Mouse (Mus musculus) forebrain, embryonic 11.5 days (tissue): ENCODE measurements at regions not wholly inside any gene's neighbourhood (a gene's known extent, or its start where the extent isn't known, plus 50 kb on each side); places are given as distances from the start of the nearest gene placed in this dataset.

ENCODE experiments used
- ATAC-seq: fragments of 200-750 bp; cut with Nextera tagmentation; replicated peaks from 2 replicates; pipeline ENCODE4 v1.8.0; 2017; ENCODE audit warnings: moderate TSS enrichment; ENCODE audit not compliant: low FRiP score
- DNase-seq: peaks from one replicate; pipeline ENCODE4 v3.0.0-alpha.2; 2017; ENCODE audit warnings: low spot score
- H3K27ac ChIP-seq: fragments of 300-500 bp; sonication (generic); 2 replicates; pipeline ENCODE4 v1.5.1; 2014; ENCODE audit warnings: low read depth, low read length
- H3K27me3 ChIP-seq: fragments of 300-500 bp; sonication (generic); 2 replicates; pipeline ENCODE4 v1.6.1; 2014; ENCODE audit warnings: mild to moderate bottlenecking, low read length, mixed read lengths; ENCODE audit not compliant: control insufficient read depth, insufficient read depth
- H3K36me3 ChIP-seq: fragments of 300-500 bp; sonication (generic); 2 replicates; pipeline ENCODE4 v1.6.1; 2014; ENCODE audit warnings: mild to moderate bottlenecking, low read length, moderate library complexity, mixed read lengths; ENCODE audit not compliant: control insufficient read depth, insufficient read depth
- H3K4me1 ChIP-seq: fragments of 300-500 bp; sonication (generic); replicated peaks from 2 replicates; pipeline ENCODE4 v1.6.1; 2014; ENCODE audit warnings: low read length, mixed read lengths; ENCODE audit not compliant: control insufficient read depth, insufficient read depth
- H3K4me2 ChIP-seq: fragments of 300-500 bp; sonication (generic); 2 replicates; pipeline ENCODE4 v1.6.1; 2014; ENCODE audit warnings: low read depth, mild to moderate bottlenecking, low read length, moderate library complexity, mixed read lengths; ENCODE audit not compliant: severe bottlenecking
- H3K4me3 ChIP-seq: fragments of 300-500 bp; sonication (generic); 2 replicates; pipeline ENCODE4 v1.5.1; 2014; ENCODE audit warnings: low read depth, low read length
- H3K9ac ChIP-seq: fragments of 300-500 bp; sonication (generic); 2 replicates; pipeline ENCODE4 v1.6.1; 2014; ENCODE audit warnings: low read length
- H3K9me3 ChIP-seq: fragments of 300-500 bp; sonication (generic); 2 replicates; pipeline ENCODE4 v1.6.1; 2016; ENCODE audit warnings: low read length, mixed read lengths; ENCODE audit not compliant: control insufficient read depth
- WGBS: fragments of 180-500 bp; shearing (Covaris S2); extraction: QIAGEN DNeasy Blood & Tissue Kit; methylation state at CpG from one replicate; pipeline ENCODE4 v1.1.7; 2014; 5-methylcytosine and 5-hydroxymethylcytosine counted together

DNA sequence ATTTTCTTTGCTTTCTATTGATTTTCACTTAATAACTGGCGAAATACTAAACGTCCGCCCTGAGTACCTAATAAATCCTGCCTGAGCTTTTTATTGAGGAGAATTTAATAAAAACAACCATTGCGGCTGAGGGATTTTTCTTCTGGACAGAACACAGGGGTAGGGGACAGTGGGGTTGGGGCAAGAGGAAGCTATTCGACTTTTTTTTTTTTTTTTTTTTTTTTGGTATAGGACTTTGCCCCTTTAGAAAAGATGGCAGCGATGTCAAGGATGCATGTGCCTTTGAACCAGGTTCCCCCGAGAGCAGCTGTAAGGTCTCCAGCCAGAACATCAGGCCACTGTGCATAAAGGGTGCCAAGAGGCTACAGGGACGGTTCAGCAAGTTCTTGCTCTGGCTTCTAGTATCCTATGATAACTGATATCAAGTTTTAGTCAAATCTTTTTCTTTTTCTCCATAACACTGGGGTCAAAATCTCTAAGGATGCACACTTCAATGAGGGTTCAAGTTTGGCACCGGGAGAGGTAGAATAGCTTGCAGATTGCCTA lies 126.9 kb downstream of the Gm10295 start:
- Histone ChIP-seq H3K9ac (no peak overlapping the region), H3K9me3 (no peaks in the 10 kb centered on the region), H3K4me2 (no peak overlapping the region), H3K27ac (no peak overlapping the region), H3K36me3 (no peaks in the 10 kb centered on the region), H3K27me3 (no peaks in the 10 kb centered on the region), H3K4me3 (no peak overlapping the region), H3K4me1 (no peaks in the 10 kb centered on the region)
- DNase-seq (no peak), ATAC-seq (no peak)
- WGBS, result 86% methylated on average over 9 of the region's 9 CpGs

GRCm38 (mm10) chr7:71223513-71224319 lies 127.6 kb downstream of the Gm10295 start:
- no peaks in the 10 kb centered on the region for H3K36me3 ChIP-seq
- no peak overlapping the region for H3K27ac ChIP-seq
- DNase-seq, result no peak
- H3K4me2 ChIP-seq, result no peak overlapping the region
- H3K9ac ChIP-seq, result no peak overlapping the region
- no peaks in the 10 kb centered on the region for H3K27me3 ChIP-seq
- 93% methylated on average over 17 of the region's 17 CpGs for WGBS
- no peaks in the 10 kb centered on the region for H3K4me1 ChIP-seq
- H3K9me3 ChIP-seq, result no peaks in the 10 kb centered on the region
- ATAC-seq, result no peak
- no peak overlapping the region for H3K4me3 ChIP-seq

GRCm38 (mm10) chr7:71217344-71217743 lies 133.9 kb downstream of the Gm10295 start:
- 90% methylated on average over 7 of the region's 7 CpGs for WGBS
- no peak overlapping the region for H3K4me2 ChIP-seq

DNA sequence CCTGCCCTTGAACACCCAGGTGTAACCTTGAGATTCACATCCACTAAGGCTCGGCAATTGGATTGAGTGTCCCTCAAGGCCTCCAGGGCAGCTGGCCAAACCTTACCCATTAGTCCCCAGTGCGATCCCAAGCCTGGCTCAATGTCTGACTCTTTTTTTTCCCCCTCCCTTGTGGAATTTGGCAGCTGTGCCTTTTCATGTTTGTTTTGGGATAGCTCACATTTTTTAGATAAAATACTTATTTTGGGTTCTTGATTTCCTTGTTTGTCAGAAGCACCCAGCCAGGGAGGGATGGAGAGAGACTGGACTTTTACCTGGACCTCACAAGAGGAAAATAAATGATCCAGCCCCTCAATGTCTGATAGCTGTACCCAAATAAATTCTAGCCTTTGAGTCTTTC lies 134.5 kb downstream of the Gm10295 start:
- DNase-seq (no peak), ATAC-seq (no peak)
- Histone ChIP-seq H3K36me3 (no peaks in the 10 kb centered on the region), H3K4me2 (no peak overlapping the region), H3K4me3 (no peak overlapping the region), H3K4me1 (no peaks in the 10 kb centered on the region), H3K9me3 (no peaks in the 10 kb centered on the region), H3K9ac (no peak overlapping the region), H3K27me3 (no peaks in the 10 kb centered on the region), H3K27ac (no peak overlapping the region)
- WGBS, result 64% methylated on average over 2 of the region's 2 CpGs

More at GRCm38 (mm10) chr7:71217344-71217743, 133.9 kb downstream of the Gm10295 start:
- H3K27ac ChIP-seq, result no peak overlapping the region
- H3K27me3 ChIP-seq, result no peaks in the 10 kb centered on the region
- no peak for ATAC-seq
- no peaks in the 10 kb centered on the region for H3K36me3 ChIP-seq
- DNase-seq, result no peak
- H3K4me1 ChIP-seq, result no peaks in the 10 kb centered on the region
- no peak overlapping the region for H3K4me3 ChIP-seq
- no peaks in the 10 kb centered on the region for H3K9me3 ChIP-seq
- no peak overlapping the region for H3K9ac ChIP-seq

- WGBS, result 84% methylated on average over 13 of the region's 13 CpGs
- ATAC-seq, result no peak
- Histone ChIP-seq H3K4me3 (no peak overlapping the region), H3K9ac (no peak overlapping the region), H3K27me3 (no peaks in the 10 kb centered on the region), H3K4me2 (no peak overlapping the region), H3K27ac (no peak overlapping the region), H3K4me1 (no peaks in the 10 kb centered on the region), H3K9me3 (no peaks in the 10 kb centered on the region), H3K36me3 (no peaks in the 10 kb centered on the region)
- no peak for DNase-seq
These were observed 136.7 kb downstream of the Gm10295 start for GRCm38 (mm10) chr7:71214500-71215055.

DNA sequence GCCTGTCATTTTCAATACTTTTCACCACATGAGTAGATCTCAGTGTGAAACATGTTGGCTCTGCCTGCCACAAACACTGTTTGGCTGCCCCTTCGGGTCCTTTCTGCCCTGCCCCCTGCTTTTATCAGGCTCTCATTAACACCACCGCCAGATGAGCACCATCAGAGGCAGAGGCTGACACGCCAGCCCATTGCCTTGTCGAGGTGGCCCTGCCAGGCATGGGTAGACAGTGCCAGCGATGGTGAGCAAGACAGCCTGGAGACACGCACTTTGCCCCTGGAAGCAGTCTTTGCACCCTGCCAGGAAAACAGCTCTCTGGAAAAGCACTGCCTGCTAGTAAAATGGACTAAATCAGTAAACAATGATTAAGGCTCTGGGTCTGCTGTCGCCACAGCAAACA lies 158.2 kb downstream of the Gm10295 start:
- WGBS, result 31% methylated on average over 7 of the region's 7 CpGs
- no peak overlapping the region for H3K9ac ChIP-seq
- DNase-seq (peak; percentile 52), ATAC-seq (no peak)
- no peaks in the 10 kb centered on the region for H3K4me1 ChIP-seq
- no peak overlapping the region for H3K27ac ChIP-seq
- H3K4me3 ChIP-seq, result no peak overlapping the region
- no peak overlapping the region for H3K4me2 ChIP-seq
- no peaks in the 10 kb centered on the region for H3K9me3 ChIP-seq
- no peaks in the 10 kb centered on the region for H3K36me3 ChIP-seq
- no peaks in the 10 kb centered on the region for H3K27me3 ChIP-seq

GRCm38 (mm10) chr7:71190161-71190711 lies 161.0 kb downstream of the Gm10295 start:
- no peaks in the 10 kb centered on the region for H3K9me3 ChIP-seq
- ATAC-seq (0 out of 2 replicates have a peak, but pooled peaks have one; percentile 33), DNase-seq (no peak)
- WGBS, result 37% methylated on average over 12 of the region's 12 CpGs
- H3K4me3 ChIP-seq, result no peak overlapping the region
- no peaks in the 10 kb centered on the region for H3K4me1 ChIP-seq
- no peak overlapping the region for H3K4me2 ChIP-seq
- H3K9ac ChIP-seq, result no peak overlapping the region
- H3K36me3 ChIP-seq, result no peaks in the 10 kb centered on the region
- no peaks in the 10 kb centered on the region for H3K27me3 ChIP-seq
- no peak overlapping the region for H3K27ac ChIP-seq

GRCm38 (mm10) chr7:71189757-71190156 lies 161.5 kb downstream of the Gm10295 start:
- Histone ChIP-seq H3K36me3 (no peaks in the 10 kb centered on the region), H3K27ac (no peak overlapping the region), H3K4me2 (no peak overlapping the region), H3K9me3 (no peaks in the 10 kb centered on the region), H3K9ac (no peak overlapping the region), H3K4me1 (no peaks in the 10 kb centered on the region), H3K4me3 (no peak overlapping the region), H3K27me3 (no peaks in the 10 kb centered on the region)
- DNase-seq (no peak), ATAC-seq (no peak)
- WGBS, result 47% methylated on average over 6 of the region's 6 CpGs
